Mouse (Mus musculus) T-cell, adult 2 months (primary cell): ENCODE results near the gene Ddx43.
"Not testable (repeated sequence)": the region's sequence is repeated elsewhere in the genome, so short reads cannot be mapped to it uniquely, and the experiment has no call there.

ENCODE experiments used
- DNase-seq: peaks from one replicate; pipeline ENCODE4 v3.0.0; 2022; ENCODE audit warnings: low spot score

The Ddx43 gene

DNA sequence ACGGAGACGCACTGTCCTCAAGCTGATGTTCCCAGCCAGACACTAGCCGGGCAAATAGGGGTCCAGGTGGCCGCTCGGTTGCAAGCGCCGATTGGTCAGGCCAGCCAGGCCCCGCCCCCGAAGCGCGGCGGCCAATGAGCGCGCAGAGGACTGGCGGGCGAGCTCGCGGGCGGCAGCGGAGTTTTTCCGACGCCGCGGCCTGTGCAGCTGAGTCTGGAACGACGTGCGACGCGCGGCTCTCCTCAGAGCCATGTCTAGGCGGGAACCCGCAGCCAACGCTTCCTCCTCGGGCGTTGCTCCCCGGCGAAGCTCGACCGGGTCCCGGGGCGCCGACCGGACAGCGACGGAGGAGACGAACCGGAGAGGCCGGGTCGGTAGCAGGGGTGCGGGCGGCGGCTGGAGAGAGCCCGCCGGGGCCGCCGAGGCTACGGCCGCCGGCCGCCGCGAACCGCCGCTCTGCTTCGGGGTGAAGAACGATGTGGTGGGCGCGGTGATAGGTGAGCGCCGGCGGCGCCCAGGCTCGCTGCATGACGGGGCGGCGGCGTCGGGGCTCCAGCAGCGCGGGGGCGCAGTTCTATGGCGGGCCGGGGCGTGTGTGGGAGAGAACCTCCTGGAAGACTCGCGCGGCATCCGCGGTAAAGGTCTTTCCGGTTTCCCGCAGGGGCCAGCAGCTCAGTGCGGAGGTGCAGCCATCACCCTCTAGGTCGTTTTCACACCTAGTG is at the start of gene Ddx43:
Gene Ddx43, plus strand, starts transcription at position 148 of the 722 bp plus-strand sequence.
- DNase-seq: peak; percentile 36

DNA sequence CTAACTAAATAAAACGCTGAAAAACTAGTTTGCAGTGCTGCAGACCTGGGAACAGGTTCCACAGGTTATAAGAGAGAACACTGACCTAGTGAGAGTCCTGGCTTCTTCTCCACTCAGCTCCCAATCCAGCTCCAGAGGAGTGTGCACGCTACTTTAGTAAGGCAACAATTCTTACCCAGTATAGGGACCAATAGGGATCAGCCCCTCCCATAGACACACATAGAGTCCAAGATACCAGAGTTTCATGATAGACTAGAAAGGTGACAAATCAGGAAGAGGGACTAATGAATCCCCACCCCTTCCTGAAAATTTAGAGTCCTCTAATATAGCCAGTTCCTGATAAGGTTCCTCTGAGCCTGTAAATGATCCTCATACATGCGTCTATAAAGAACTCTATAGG is 48.6 kb upstream of the Ddx43 start:
- no peak for DNase-seq

DNA sequence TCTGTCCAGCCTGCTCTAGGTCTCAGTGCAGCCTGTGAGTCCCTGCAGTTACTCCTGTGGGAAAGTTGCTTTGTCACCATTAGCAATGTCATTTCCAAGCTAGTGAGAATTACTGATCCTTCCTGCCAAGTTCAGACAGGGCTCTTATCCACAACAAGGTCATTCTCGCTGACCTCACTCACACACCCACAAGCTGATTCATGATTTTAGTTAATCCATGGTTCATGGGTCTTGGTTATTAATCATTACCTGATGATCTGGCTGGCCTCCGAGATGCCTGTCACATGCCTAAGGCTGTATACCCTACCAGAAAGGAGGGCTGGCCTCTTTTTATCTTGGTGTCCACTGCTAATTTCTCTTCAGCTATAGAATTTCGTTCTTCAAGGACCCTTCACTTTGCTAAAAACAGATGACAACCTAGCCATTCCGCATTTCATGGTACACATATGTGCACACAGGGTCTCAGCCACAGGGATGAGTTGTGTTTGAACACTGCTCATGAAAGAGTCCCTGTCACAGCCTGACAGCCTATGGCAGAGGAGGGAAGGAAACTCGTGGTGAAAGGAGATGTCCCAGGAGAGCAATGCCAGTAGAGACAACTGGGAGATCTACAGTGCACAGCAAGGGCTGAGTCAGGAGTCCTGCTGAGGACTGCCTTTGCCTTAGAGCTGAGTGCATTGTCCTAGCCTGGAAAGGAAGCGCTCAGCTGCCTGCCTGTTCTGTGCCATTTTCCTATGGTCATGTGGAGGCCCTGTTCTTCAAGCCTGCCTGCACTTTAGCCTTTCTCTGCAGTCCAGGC is 47.2 kb upstream of the Ddx43 start:
- not testable (repeated sequence) for DNase-seq

DNA sequence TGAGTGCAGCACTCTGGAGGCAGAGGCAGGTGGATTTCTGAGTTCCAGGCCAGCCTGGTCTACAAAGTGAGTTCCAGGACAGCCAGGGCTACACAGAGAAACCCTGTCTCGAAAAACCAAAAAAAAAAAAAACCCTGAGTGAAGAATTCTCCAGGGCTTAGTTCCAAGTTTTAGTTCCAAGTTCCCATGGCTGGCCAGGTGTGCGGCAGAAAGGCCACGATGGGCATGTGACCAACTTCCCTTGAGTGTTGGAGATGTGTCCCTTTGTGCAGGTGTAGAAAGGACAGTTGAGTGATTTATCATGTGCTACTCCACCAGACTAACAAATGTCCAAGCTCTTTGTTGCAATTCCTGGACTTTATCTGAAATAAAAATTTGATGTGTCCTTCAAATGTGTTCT is 46.4 kb upstream of the Ddx43 start:
- DNase-seq: not testable (repeated sequence)

DNA sequence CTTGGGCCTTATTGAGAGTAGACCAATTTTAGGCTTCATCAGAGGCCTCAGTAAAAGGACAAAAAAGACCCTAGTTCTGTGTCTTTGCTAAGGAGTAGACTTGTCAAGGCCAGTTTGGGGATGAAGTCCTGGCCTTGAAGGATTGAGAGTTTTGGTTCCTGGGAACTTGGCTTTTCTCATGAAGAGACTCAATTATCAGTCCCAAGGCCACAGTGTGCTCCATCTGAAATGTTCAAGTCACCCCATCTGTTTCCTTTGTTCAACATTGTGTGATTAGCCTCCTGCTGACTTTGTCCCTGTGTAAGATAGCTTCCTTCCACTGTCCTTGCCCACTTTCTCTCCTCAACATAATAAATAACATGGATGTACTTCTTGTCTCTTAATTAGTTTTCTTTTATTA is 45.6 kb upstream of the Ddx43 start:
- not testable (repeated sequence) for DNase-seq

DNA sequence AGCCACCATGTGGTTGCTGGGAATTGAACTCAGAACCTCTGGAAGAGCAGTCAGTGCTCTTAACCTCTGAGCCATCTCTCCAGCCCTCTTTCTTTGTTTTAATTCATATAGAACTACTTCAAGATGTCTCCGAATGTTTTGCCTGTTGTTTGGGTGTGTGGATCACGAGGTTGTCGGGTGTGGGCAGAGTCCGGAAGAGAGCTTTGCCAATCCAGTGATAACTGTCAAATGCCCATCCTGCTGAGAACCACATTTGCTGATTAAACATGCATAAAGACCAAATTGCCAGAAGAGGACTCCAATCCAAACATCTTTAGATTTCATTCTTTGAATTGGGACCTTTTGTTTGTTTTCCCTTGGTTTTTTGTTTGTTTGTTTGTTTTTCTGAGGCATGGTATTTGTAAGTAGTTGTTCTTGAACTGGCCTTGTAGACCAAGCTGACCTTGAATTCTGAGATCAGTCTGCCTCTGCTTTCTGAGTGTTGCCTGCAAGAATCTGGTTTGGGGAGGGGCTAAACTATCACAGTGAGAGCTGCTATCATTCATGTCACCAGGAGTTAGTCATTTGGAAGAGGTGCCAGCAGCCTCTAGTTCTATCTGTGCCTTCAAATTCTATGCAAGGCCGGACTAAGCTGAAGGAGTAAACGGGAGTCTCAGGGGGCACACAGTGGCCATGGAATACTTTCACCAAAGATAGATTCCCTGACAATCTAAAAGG is 43.9 kb upstream of the Ddx43 start:
- DNase-seq: no peak

DNA sequence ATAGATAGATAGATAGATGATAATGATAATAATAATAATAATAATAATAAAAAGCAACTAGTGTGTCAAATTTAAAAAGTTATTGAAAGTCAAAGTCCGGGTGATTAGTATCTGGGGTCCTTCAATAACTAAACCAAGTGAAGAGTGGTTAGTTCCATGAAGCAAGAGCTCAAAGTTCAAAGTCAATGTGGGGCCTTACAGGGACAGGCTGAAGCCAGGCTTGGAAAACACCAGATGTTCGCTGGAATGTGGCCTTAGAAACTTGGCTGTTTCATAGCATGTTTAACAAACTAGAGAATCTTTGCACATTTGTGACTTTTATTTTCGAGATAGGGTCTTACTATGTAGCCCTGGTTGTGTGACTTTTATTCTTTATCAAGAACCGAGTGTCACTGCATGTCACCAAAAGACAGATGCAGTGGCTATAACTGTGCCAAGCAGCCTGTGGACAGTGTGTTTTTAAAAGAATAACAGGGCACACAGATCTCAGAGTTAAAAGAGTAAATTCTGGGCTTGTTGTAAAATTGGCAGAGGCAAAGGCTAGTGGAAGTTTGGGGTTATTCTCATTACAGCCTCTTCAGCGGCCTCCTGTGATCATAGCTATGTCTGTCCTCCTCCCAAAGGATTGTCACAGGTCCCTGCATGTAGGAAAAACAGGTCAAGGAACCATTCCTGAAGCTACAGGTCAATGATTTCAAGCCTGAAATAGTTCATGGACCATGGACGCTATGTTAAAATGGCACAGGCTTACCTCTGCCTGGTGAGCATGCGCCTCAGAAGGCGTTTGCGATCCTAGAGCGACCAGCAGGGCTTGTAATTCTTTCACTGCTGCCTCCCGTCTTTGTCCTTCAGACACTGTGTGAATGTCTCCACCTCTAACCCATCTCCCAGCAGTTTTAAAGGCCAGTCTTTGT is 40.7 kb upstream of the Ddx43 start:
- no peak for DNase-seq

DNA sequence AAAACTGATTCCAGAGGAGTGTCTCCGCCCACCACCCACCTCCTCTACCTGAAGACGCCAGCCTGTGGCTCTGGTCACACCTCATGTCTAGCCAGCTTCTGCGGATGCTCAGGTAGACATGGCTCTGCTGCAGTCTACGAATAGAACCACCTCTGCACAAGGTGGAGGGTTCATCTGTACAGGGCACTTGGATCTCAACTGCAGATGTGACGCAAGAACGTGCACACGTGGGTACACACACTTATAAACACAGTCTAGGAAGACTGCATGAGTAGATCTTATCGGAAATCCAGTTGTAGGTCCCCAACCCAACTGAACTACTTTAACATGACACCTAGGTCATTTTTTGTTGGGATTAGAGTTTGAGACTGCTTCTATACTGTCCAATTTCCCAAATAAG is 40.0 kb upstream of the Ddx43 start, which contains the start of gene Gsta2:
Gene Gsta2, minus strand, starts transcription at position 178 of the 400 bp plus-strand sequence.
- DNase-seq: no peak

DNA sequence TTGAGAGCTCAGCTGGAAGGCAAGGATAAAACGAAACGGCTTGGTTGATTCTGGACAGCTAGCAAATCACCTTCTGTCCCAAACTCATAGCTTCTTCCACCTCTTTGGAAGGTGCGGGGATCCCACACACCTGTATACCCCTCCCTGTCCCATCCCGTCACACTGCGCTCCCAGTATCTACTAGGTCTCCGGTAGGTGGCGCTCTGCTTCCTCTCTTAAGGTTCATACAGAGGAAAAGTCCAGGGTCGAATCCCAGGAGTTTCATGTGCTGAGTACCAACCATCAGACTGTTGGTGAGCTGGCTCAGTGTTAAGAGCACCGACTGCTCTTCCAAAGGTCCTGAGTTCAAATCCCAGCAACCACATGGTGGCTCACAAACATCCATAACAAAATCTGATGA is 37.5 kb upstream of the Ddx43 start:
- DNase-seq: peak; percentile 32

DNA sequence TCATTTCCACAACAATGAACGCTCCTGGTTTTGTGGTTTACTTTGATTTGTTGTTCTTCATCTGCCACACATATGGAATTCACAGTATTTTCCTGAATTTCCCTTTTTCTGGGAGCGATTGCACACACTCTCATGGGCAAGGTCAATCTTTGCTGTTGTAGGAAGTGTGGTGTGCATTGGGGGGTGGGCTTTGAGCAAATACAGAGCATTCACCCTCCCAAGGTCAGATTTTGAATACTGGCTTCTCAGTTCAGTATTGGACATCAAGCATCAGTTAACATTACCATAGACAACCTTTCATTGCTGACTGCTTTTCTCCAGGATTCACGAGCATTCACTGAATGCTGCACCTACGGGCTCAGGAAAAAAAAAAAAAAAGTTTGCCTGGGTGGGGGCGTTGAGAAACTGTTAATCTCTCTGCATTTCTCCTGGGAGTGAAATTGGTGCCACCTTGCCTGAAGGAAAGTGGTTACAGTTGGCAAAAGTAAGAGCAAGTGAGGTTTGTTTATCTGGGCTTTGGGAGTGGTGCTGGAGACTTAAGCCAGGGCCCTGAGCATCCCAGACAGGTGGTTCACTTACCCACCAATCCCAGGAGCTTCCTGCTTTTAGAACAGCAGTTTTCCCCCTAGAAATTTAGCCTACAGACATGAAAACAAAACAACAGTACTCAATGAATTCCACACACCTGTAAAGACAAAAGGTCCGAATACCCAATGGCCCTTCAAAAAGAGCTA is 35.7 kb upstream of the Ddx43 start:
- no peak for DNase-seq

DNA sequence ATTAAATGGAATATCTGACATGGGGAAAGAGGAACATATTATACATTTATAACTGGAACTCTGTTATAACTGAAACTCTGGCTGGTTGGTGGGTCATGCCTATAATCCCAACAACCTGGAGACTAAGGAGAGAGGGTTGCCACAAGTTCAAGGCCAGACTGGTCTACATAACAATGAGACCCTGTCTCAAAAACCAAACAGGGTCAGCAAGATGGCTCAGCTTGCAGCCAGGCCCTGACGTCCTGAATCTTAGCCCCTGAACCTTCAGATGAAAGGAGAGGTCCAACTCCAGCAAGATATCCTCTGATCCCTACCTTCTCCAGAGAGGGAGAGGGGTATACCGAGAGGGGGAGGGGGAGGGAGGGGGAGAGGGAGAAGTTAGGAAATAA is 35.1 kb upstream of the Ddx43 start:
- no peak for DNase-seq

DNA sequence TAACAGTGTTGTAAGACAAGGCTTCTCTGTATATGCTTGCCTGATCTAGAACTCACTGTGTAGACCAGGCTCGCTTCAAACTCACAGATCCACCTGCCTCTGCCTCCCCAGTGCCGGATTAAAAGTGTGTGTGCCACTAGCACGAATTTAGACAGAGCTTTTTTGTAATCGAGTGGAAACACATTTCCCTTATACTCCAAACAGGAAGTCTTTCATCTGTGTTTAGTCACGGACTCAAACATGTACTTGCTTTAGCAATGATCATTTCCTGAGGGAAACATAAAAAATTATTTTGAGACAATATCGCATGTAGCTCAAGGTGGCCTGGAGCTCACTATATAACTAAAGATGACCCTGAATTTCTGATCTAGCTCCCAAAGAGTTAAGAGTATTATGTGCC is 32.2 kb upstream of the Ddx43 start:
- DNase-seq: no peak

DNA sequence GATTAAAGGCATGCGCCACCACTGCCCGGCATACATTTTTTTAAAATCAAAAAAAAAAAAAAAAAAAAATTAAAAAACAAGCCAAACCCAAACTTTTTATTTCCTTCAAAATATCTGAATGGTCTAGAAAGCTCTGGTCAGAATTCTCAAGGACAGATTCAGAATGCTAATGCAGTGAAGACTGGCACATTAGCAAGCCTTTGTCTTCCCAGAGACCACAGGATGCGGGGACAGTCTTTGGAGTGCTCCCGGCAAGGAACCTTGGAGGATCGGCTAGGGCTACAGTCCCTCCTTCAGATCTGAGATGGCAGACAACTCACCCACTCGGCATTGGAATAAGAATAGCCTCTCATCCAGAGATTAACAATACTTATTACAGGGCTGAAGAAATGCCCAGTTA is 30.9 kb upstream of the Ddx43 start:
- no peak for DNase-seq

DNA sequence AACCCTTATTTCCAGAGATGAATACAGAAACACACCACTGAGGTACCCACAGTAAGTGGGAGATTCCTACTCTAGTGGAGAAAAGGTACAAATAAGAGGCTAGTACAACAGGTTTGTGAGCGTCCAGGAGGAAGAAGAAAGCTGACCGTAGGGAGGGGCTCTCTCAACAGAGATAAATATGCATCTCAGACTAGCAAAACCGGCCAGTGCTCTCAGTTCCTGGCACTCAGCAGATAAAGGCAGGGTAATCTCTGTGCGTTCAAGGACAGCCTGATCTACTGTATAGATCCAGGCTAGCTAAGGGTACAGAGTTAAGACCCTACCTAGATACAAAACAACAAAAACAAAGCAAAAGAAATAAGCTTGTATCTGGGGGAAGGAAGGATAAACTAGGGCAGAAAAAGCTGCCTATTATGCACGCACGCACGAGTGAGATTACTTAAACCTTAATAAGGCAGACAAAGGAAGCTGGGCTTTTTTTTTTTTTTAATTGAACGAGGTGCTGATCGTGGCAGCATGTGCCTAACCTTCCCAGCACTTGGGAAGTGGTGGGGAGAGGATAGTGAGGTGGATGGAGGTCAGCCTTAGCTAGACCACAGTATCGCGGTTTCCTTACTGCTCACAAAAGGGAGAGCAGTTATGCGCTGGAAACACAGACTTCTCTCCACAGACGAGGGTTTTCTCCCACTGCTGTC is 29.6 kb upstream of the Ddx43 start:
- no peak for DNase-seq

DNA sequence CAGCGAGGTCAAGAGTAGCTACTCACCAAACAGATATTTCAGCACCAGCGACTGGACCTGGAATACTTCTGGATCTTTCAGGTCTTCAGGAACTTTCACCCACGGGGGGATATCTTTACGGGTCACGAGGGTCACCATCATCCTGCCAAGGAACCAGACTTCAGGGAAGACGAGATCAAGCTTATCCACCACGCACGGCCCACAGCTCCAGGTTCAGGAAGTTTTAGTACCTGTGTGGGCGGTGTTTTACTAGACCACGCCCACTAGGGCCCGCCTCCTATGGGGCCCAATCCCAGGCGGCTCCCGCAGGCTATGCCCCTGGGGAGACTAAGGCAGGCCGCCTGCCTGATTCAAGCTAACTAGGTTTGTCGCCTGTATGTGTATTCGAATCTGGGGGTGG is 27.6 kb upstream of the Ddx43 start, which contains the start of gene Dppa5a:
Gene Dppa5a, minus strand, starts transcription at position 219 of the 400 bp plus-strand sequence.
- not testable (repeated sequence) for DNase-seq

DNA sequence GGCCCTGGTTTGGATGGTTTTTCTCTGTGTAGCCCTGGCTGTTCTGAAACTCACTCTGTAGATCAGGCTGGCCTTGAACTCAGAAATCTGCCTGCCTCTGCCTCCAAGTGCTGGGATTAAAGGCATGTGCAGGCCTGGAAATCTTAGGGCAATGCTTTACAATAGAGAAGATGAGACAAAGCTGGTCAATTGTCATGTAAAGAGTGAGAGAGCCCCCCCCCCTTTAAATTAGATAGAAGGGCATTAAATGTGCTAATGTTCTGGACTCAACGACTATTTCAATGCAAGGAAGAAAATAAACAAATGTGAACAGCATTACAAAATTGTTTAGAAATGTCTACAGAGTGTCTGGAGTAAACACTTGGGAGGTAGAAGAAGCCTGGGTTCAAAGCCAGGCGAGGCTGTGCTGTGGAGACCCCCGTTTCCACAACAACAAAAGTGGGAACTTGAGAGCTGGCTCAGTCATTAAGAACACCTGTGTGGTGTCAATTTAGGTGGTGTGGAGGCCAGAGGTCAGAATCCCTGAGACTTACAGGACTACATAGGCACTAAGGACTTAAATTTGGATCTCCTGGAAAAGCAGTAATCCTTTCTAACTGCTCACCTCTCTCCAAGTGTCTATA is 26.8 kb upstream of the Ddx43 start:
- no peak for DNase-seq

DNA sequence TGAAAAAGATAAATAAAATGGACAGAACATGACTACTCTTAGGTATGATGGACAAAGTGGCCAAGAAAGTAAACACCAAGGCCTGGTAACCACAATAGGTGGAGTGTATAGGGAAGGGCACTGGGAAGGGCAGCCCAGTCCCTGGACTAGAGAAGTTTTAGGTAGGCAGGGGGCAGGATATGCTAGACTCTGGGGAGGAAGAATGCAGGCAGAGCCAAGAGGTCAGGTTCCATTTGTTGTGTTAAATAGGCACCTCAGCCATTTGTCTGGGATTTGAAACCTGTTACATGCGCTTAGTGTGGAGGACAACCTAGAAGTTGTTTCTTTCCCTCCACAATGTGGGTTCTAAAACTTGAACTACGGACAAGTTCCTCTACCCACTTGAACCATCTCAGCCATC is 26.2 kb upstream of the Ddx43 start:
- no peak for DNase-seq

DNA sequence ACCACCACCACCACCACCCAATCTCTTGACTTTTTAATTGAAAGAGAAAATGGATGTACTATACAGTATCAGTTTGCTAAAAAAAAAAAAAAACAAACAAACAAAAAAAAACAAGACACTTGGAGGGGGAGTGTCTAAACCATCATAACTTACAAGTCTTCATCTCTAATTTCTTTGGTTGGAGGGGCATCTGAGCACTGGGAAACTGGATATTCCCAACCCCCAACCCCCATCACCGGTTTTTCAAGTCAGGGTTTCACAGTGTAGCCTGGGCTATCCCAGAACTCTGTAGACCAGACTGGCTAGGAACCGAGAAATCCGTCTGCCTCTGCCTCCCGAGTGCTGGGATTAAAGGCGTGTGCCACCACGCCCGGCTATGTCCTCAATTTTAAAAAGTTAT is 25.8 kb upstream of the Ddx43 start:
- no peak for DNase-seq

DNA sequence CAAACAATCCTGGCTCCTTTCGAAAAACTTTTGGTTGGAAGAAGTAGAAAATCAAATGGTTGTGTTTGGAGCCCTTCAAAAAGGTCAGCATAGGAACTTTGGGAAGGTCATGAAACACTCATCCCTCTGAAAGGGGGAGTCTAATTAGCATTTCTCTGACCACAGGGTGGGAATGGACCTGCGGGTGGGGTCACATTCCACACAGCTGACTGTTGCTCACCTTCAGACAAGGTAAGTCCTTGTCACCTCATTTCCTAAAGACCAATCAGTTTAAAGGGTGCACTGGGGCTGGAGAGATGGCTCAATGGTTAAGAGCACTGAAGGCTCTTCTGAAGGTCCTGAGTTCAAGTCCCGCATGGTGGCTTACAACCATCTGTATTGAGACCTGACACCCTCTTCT is 24.1 kb upstream of the Ddx43 start:
- DNase-seq: no peak
